Comparison of ENCODE assay signal across 13 mouse cellular contexts in the genomic region with DNA sequence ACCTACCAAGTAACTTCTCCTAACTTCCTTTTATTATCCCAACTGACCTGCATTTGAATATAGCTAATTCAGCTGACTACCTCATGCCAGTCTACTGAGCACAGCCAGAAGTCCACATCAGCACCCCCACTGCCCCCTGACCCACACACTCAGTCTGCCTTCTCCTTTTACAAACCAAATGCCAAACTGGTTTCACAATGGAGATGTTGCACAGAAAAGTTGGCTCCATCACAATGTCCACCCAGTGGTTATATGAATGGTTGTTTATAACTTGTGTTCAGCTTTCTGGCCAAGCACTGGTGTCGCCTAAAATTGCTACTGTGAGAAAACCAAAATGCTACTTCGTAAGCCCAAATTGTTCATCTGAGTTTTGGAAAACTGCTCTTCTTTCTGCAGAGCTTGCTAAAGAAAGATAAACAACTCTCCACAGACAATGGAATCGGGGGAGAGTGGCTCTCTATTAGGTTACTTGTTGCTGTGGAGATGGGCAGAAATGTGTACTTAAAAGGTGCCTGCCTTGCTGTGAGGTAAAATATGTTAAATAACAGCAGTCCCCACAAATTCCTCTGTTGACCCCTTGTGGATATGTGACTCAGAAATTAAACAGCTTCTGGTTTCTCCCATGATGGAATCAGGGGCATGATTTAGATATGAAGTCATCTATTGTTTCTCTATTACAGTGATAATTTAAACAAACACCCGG.
DNase-seq lines count a peak whose midpoint lies in the region; ATAC-seq and TF ChIP-seq lines count a peak whose summit lies in the region.
"Had no signal": no experiment of that assay in that cellular context is flagged by ENCODE, and none has a peak within 500 bp of the region (broad histone marks: within the 10 kb centered on the region; RNA-seq: fewer than 3 reads in every experiment).

No protein-coding gene starts in this region.

- no peaks in the 10 kb centered on the region for H3K79me3 ChIP-seq in C2C12 (ENCODE audit: low read depth)

- peak; percentile 8 for DNase-seq in heart, postnatal 0 days (ENCODE audit: low spot score)
- peak; percentile 99 for DNase-seq in adipocyte (ENCODE audit: low spot score)
- DNase-seq in left cerebral cortex, adult 8-10 months (ENCODE audit: low spot score in 2 of 2): no peak
- DNase-seq: gastrocnemius, postnatal 25 days; heart, postnatal 4 days had no signal

- 67% methylated on average over 4 of the region's 4 CpGs for WGBS in heart, postnatal 0 days
- WGBS in heart, embryonic 11.5 days (ENCODE audit: insufficient replicate concordance): 61% methylated on average over 4 of the region's 4 CpGs
- 18% methylated on average over 4 of the region's 4 CpGs for WGBS in lung, embryonic 16.5 days

- H3K9me3 ChIP-seq in heart, postnatal 0 days (replicated peaks; ENCODE audit: control insufficient read depth, low read length): no peaks in the 10 kb centered on the region
- H3K9me3 ChIP-seq in heart, embryonic 11.5 days (replicated peaks; ENCODE audit: control insufficient read depth, low read length): no peaks in the 10 kb centered on the region
- no peaks in the 10 kb centered on the region for H3K9me3 ChIP-seq in lung, embryonic 16.5 days (ENCODE audit: control insufficient read depth, low read length)
- H3K9me3 ChIP-seq: midbrain, embryonic 15.5 days had no signal

- H3K27me3 ChIP-seq in heart, postnatal 0 days (ENCODE audit: control insufficient read depth, insufficient read depth, low read length): no peaks in the 10 kb centered on the region
- no peaks in the 10 kb centered on the region for H3K27me3 ChIP-seq in heart, embryonic 11.5 days (ENCODE audit: control insufficient read depth, insufficient read depth, low read length)
- no peaks in the 10 kb centered on the region for H3K27me3 ChIP-seq in C2C12 (ENCODE audit: control insufficient read depth, insufficient read depth, insufficient read length)
- no peaks in the 10 kb centered on the region for H3K27me3 ChIP-seq in lung, embryonic 16.5 days (ENCODE audit: control insufficient read depth, insufficient read depth, low read depth, low read length)
- H3K27me3 ChIP-seq: midbrain, embryonic 15.5 days had no signal

- no peak overlapping the region for H3K9ac ChIP-seq in heart, postnatal 0 days (replicated peaks; ENCODE audit: low read depth, low read length)
- H3K9ac ChIP-seq in heart, embryonic 11.5 days (ENCODE audit: low read depth, low read length): no peak overlapping the region
- H3K9ac ChIP-seq in lung, embryonic 16.5 days (ENCODE audit: low read length): no peak overlapping the region
- H3K9ac ChIP-seq: midbrain, embryonic 15.5 days had no signal

- no peak for TF ChIP-seq CTCF in heart, postnatal 0 days (IDR thresholded peaks at IDR 0.05; ENCODE audit: low read depth)
- no peak for TF ChIP-seq CTCF in C2C12 (IDR thresholded peaks at IDR 0.05; ENCODE audit: control insufficient read depth, insufficient read depth, insufficient read length)

- 0 out of 2 replicates have a peak, but pooled peaks cover 5% of the 10 kb centered on the region for H3K4me1 ChIP-seq in heart, postnatal 0 days (ENCODE audit: control insufficient read depth, insufficient read depth)
- peaks cover 7% of the 10 kb centered on the region for H3K4me1 ChIP-seq in heart, embryonic 11.5 days (ENCODE audit: control insufficient read depth, insufficient read depth, low read length)
- H3K4me1 ChIP-seq in lung, embryonic 16.5 days (replicated peaks; ENCODE audit: control insufficient read depth, insufficient read depth, low read length): no peaks in the 10 kb centered on the region; the same call in 1 of the 2 replicates
- H3K4me1 ChIP-seq: midbrain, embryonic 15.5 days had no signal

- no peak for TF ChIP-seq EP300 in heart, postnatal 0 days (IDR thresholded peaks at IDR 0.05; ENCODE audit: low read depth)

- no peaks in the 10 kb centered on the region for H3K79me2 ChIP-seq in C2C12 (ENCODE audit: control insufficient read depth, insufficient read depth)

- H3K36me3 ChIP-seq in heart, postnatal 0 days (replicated peaks; ENCODE audit: control insufficient read depth, insufficient read depth, low read length): no peaks in the 10 kb centered on the region
- no peaks in the 10 kb centered on the region for H3K36me3 ChIP-seq in heart, embryonic 11.5 days (ENCODE audit: control insufficient read depth, insufficient read depth, low read length)
- H3K36me3 ChIP-seq in C2C12 (ENCODE audit: control insufficient read depth, insufficient read depth): no peaks in the 10 kb centered on the region
- H3K36me3 ChIP-seq in lung, embryonic 16.5 days (ENCODE audit: control insufficient read depth, insufficient read depth, low read length): no peaks in the 10 kb centered on the region
- H3K36me3 ChIP-seq: midbrain, embryonic 15.5 days had no signal

- no peak overlapping the region for H3K27ac ChIP-seq in heart, postnatal 0 days (ENCODE audit: low read depth)
- H3K27ac ChIP-seq in heart, embryonic 11.5 days (ENCODE audit: low read depth, low read length): no peak overlapping the region
- peak overlapping the region; percentile 61 for H3K27ac ChIP-seq in lung, embryonic 16.5 days (ENCODE audit: low read length)
- H3K27ac ChIP-seq: macrophage; midbrain, embryonic 15.5 days had no signal

- no peak overlapping the region for H3K4me3 ChIP-seq in heart, postnatal 0 days (ENCODE audit: low read depth, low read length)
- H3K4me3 ChIP-seq in heart, embryonic 11.5 days (ENCODE audit: low read depth, low read length): no peak overlapping the region
- no peak overlapping the region for H3K4me3 ChIP-seq in C2C12 (ENCODE audit: insufficient read depth, poor library complexity, severe bottlenecking)
- H3K4me3 ChIP-seq in lung, embryonic 16.5 days (ENCODE audit: low read length): no peak overlapping the region
- H3K4me3 ChIP-seq: erythroblast, embryonic 14.5 days; midbrain, embryonic 15.5 days had no signal

- H3K4me2 ChIP-seq in heart, postnatal 0 days (ENCODE audit: low read depth, low read length): no peak overlapping the region
- H3K4me2 ChIP-seq in heart, embryonic 11.5 days: no peak overlapping the region
- no peak overlapping the region for H3K4me2 ChIP-seq in lung, embryonic 16.5 days (ENCODE audit: low read depth, low read length)
- H3K4me2 ChIP-seq: midbrain, embryonic 15.5 days had no signal

- no peak for ATAC-seq in heart, postnatal 0 days (ENCODE audit: insufficient read depth, low read depth)
- no peak for ATAC-seq in heart, embryonic 11.5 days (replicated peaks; ENCODE audit: insufficient number of reproducible peaks, low FRiP score, low TSS enrichment)
- peak; percentile 93 for ATAC-seq in lung, embryonic 16.5 days (ENCODE audit: low read depth)
- ATAC-seq in granulocyte monocyte progenitor cell, adult 5-6 weeks (replicated peaks; ENCODE audit: poor library complexity, severe bottlenecking): no peak
- ATAC-seq: intestine, embryonic 16.5 days; midbrain, embryonic 15.5 days had no signal

- H3ac ChIP-seq in C2C12 (ENCODE audit: control insufficient read depth, insufficient read length, low read depth): peak overlapping the region; percentile 31

TF ChIP-seq in C2C12, 6 proteins besides CTCF, POLR2A, EP300 and RAD21:
- TF ChIP-seq CEBPB (IDR thresholded peaks at IDR 0.05; ENCODE audit: low read depth) (peak; percentile 47), MAX (IDR thresholded peaks at IDR 0.05) (no peak), FOSL1 (IDR thresholded peaks at IDR 0.05; ENCODE audit: insufficient read depth, low read length, poor library complexity, severe bottlenecking) (peak; percentile 22)

Comparison
In these comparisons a context has a peak if more than half of its experiments do, and no peak if none do; other contexts are left out.
1. DNase-seq: peak in heart, postnatal 0 days (single experiment) and adipocyte (single experiment); none in left cerebral cortex, adult 8-10 months (0 of 2).